25 mouse cellular contexts compared by ENCODE assay signal in the genomic region with DNA sequence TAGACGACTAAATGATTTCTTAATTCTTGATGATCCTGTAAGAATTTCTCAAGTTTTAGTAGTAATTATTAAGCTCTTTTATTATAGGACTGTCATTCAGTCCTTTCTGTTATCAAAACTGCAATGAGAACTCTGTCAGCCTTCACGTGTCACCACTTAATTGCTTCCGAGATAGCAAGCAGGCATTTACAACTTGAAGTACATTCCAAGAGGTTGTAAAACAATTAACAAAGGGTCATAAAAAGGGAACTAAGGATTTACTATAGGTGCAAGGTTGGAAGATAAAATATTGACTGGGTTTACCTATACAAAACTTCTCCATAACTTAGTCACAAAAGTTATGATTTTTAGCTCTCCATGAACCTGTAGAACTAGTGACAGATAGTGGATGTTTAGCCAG. TPM values are rescaled to one million over a fixed set of nuclear protein-coding genes. Genes with fewer than 3 reads are reported as not detected.
DNase-seq lines count a peak whose midpoint lies in the region; ATAC-seq and TF ChIP-seq lines count a peak whose summit lies in the region.
"Had no signal": no experiment of that assay in that cellular context is flagged by ENCODE, and none has a peak within 500 bp of the region (broad histone marks: within the 10 kb centered on the region; RNA-seq: fewer than 3 reads in every experiment).

No protein-coding gene starts in this region.

- no peak overlapping the region for H3K27ac ChIP-seq in intestine, embryonic 14.5 days (ENCODE audit: low read depth)
- H3K27ac ChIP-seq in intestine, embryonic 15.5 days, result no peak overlapping the region
- no peak overlapping the region for H3K27ac ChIP-seq in intestine, embryonic 16.5 days (ENCODE audit: low read length)
- H3K27ac ChIP-seq in intestine, postnatal 0 days (ENCODE audit: low read depth, low read length), result no peak overlapping the region
- no peak overlapping the region for H3K27ac ChIP-seq in hindbrain, embryonic 16.5 days (ENCODE audit: low read depth, low read length)
- no peak overlapping the region for H3K27ac ChIP-seq in kidney, embryonic 15.5 days
- no peak overlapping the region for H3K27ac ChIP-seq in left cerebral cortex, adult 2 months

- H3K9ac ChIP-seq in intestine, embryonic 14.5 days (ENCODE audit: low read length), result no peak overlapping the region
- no peak overlapping the region for H3K9ac ChIP-seq in intestine, embryonic 15.5 days
- no peak overlapping the region for H3K9ac ChIP-seq in intestine, embryonic 16.5 days (ENCODE audit: low read depth, low read length)
- no peak overlapping the region for H3K9ac ChIP-seq in intestine, postnatal 0 days (ENCODE audit: low read depth, low read length)
- H3K9ac ChIP-seq in hindbrain, embryonic 16.5 days (ENCODE audit: low read depth, low read length), result no peak overlapping the region
- H3K9ac ChIP-seq in kidney, embryonic 15.5 days, result no peak overlapping the region

- no peak for DNase-seq in intestine, embryonic 14.5 days (ENCODE audit: low spot score)
- DNase-seq in c-Kit-positive CD71-positive TER-119-positive erythroid progenitor cells, embryonic 14.5 days (ENCODE audit: low spot score), result no peak
- no peak for DNase-seq in left cerebral cortex, adult 2 months (ENCODE audit: extremely low spot score in 1 of 2, low spot score in 2 of 2)
- DNase-seq: adrenal gland, adult 2 months; adrenal gland, adult 8-10 months; adrenal gland, postnatal 10 days; adrenal gland, postnatal 14 days; adrenal gland, postnatal 25 days; adrenal gland, postnatal 36 days; B cell, adult 2 months; cerebellum, adult 11 months; cerebellum, adult 11-12 months; cerebellum, adult 18-20 months had no signal

- peak; percentile 72 for ATAC-seq in intestine, embryonic 14.5 days (replicated peaks; ENCODE audit: low FRiP score, low TSS enrichment, low read depth)
- ATAC-seq in intestine, embryonic 15.5 days, result peak; percentile 79
- ATAC-seq in intestine, embryonic 16.5 days, result peak; percentile 88
- ATAC-seq in intestine, postnatal 0 days, result peak; percentile 87
- no peak for ATAC-seq in hindbrain, embryonic 16.5 days
- no peak for ATAC-seq in kidney, embryonic 15.5 days (replicated peaks; ENCODE audit: low FRiP score)
- ATAC-seq: activated CD4-positive, CD25-positive, alpha-beta regulatory T cell, adult 4 months; CD4-positive, CD25-positive, alpha-beta regulatory T cell, adult 4 months; Patski had no signal

- no peak overlapping the region for H3K4me3 ChIP-seq in intestine, embryonic 14.5 days (ENCODE audit: low read depth, low read length)
- no peak overlapping the region for H3K4me3 ChIP-seq in intestine, embryonic 15.5 days (replicated peaks)
- H3K4me3 ChIP-seq in intestine, embryonic 16.5 days (ENCODE audit: low read length), result no peak overlapping the region
- no peak overlapping the region for H3K4me3 ChIP-seq in intestine, postnatal 0 days (ENCODE audit: low read depth, low read length)
- H3K4me3 ChIP-seq in hindbrain, embryonic 16.5 days (ENCODE audit: low read length), result no peak overlapping the region
- H3K4me3 ChIP-seq in kidney, embryonic 15.5 days (replicated peaks), result no peak overlapping the region
- H3K4me3 ChIP-seq in left cerebral cortex, adult 2 months, result no peak overlapping the region

- no peak overlapping the region for H3K4me2 ChIP-seq in intestine, embryonic 14.5 days (ENCODE audit: low read length)
- H3K4me2 ChIP-seq in intestine, embryonic 15.5 days (replicated peaks), result no peak overlapping the region
- no peak overlapping the region for H3K4me2 ChIP-seq in intestine, embryonic 16.5 days (ENCODE audit: low read depth, low read length)
- H3K4me2 ChIP-seq in intestine, postnatal 0 days (replicated peaks; ENCODE audit: low read depth), result no peak overlapping the region
- H3K4me2 ChIP-seq in hindbrain, embryonic 16.5 days (ENCODE audit: low read length), result no peak overlapping the region
- H3K4me2 ChIP-seq in kidney, embryonic 15.5 days, result no peak overlapping the region

- TF ChIP-seq CTCF in intestine, postnatal 0 days (IDR thresholded peaks at IDR 0.05; ENCODE audit: low read depth), result no peak
- TF ChIP-seq CTCF in left cerebral cortex, adult 2 months (IDR thresholded peaks at IDR 0.05), result no peak

- no peaks in the 10 kb centered on the region for H3K27me3 ChIP-seq in intestine, embryonic 14.5 days (replicated peaks; ENCODE audit: control insufficient read depth, insufficient read depth, low read length)
- no peaks in the 10 kb centered on the region for H3K27me3 ChIP-seq in intestine, embryonic 15.5 days (replicated peaks)
- H3K27me3 ChIP-seq in intestine, embryonic 16.5 days (replicated peaks; ENCODE audit: control insufficient read depth, insufficient read depth, low read length), result no peaks in the 10 kb centered on the region
- no peaks in the 10 kb centered on the region; the same call in 1 of the 2 replicates for H3K27me3 ChIP-seq in intestine, postnatal 0 days (replicated peaks; ENCODE audit: control insufficient read depth, insufficient read depth, low read length)
- H3K27me3 ChIP-seq in hindbrain, embryonic 16.5 days (replicated peaks; ENCODE audit: control insufficient read depth, insufficient read depth, low read length), result no peaks in the 10 kb centered on the region
- H3K27me3 ChIP-seq in kidney, embryonic 15.5 days, result no peaks in the 10 kb centered on the region
- H3K27me3 ChIP-seq: Patski had no signal

- H3K9me3 ChIP-seq in intestine, embryonic 14.5 days (ENCODE audit: control insufficient read depth, low read length), result peaks cover 11% of the 10 kb centered on the region
- H3K9me3 ChIP-seq in intestine, embryonic 15.5 days, result no peaks in the 10 kb centered on the region
- H3K9me3 ChIP-seq in intestine, embryonic 16.5 days (ENCODE audit: control insufficient read depth, low read length), result no peaks in the 10 kb centered on the region
- H3K9me3 ChIP-seq in intestine, postnatal 0 days (ENCODE audit: control insufficient read depth), result peaks cover 11% of the 10 kb centered on the region
- H3K9me3 ChIP-seq in hindbrain, embryonic 16.5 days (ENCODE audit: control insufficient read depth, low read length), result no peaks in the 10 kb centered on the region
- H3K9me3 ChIP-seq in kidney, embryonic 15.5 days (replicated peaks), result peaks cover 12% of the 10 kb centered on the region
- H3K9me3 ChIP-seq: G1E had no signal

- peaks cover 23% of the 10 kb centered on the region for H3K36me3 ChIP-seq in intestine, embryonic 14.5 days (ENCODE audit: control insufficient read depth, insufficient read depth, low read length)
- peaks cover 18% of the 10 kb centered on the region for H3K36me3 ChIP-seq in intestine, embryonic 15.5 days
- peaks cover 14% of the 10 kb centered on the region for H3K36me3 ChIP-seq in intestine, embryonic 16.5 days (ENCODE audit: control insufficient read depth, insufficient read depth, low read length)
- peaks cover 21% of the 10 kb centered on the region for H3K36me3 ChIP-seq in intestine, postnatal 0 days (ENCODE audit: control insufficient read depth, insufficient read depth)
- peaks cover 15% of the 10 kb centered on the region for H3K36me3 ChIP-seq in hindbrain, embryonic 16.5 days (ENCODE audit: control insufficient read depth, insufficient read depth, low read length)
- peaks cover 41% of the 10 kb centered on the region for H3K36me3 ChIP-seq in kidney, embryonic 15.5 days
- H3K36me3 ChIP-seq: G1E had no signal

- intact Hi-C loops in left cerebral cortex, adult 2 months (cut with DNase I), result no loop called here

- no peaks in the 10 kb centered on the region for H3K4me1 ChIP-seq in intestine, embryonic 14.5 days (replicated peaks; ENCODE audit: control insufficient read depth, insufficient read depth, low read length)
- H3K4me1 ChIP-seq in intestine, embryonic 15.5 days (replicated peaks), result no peaks in the 10 kb centered on the region
- no peaks in the 10 kb centered on the region for H3K4me1 ChIP-seq in intestine, embryonic 16.5 days (ENCODE audit: control insufficient read depth, insufficient read depth, low read length)
- H3K4me1 ChIP-seq in intestine, postnatal 0 days (replicated peaks; ENCODE audit: control insufficient read depth, insufficient read depth, low read length), result no peaks in the 10 kb centered on the region
- no peaks in the 10 kb centered on the region for H3K4me1 ChIP-seq in hindbrain, embryonic 16.5 days (ENCODE audit: control insufficient read depth, insufficient read depth, low read depth, low read length)
- H3K4me1 ChIP-seq in kidney, embryonic 15.5 days, result no peaks in the 10 kb centered on the region

- WGBS in intestine, embryonic 14.5 days, result 47% methylated on average over 3 of the region's 3 CpGs
- 53% methylated on average over 3 of the region's 3 CpGs for WGBS in intestine, embryonic 15.5 days
- WGBS in intestine, embryonic 16.5 days, result 53% methylated on average over 3 of the region's 3 CpGs
- WGBS in intestine, postnatal 0 days, result 28% methylated on average over 3 of the region's 3 CpGs
- 89% methylated on average over 3 of the region's 3 CpGs for WGBS in hindbrain, embryonic 16.5 days
- WGBS in kidney, embryonic 15.5 days, result 53% methylated on average over 3 of the region's 3 CpGs

RNA-seq across cellular contexts. Expression of a gene that starts 18.1 kb away (rescaled TPM):
- polyA plus RNA-seq in intestine, embryonic 14.5 days (2014; fragmentation: Nextera tagmentation; extraction: Ambion mirVana), result 9.1 and 12.8 TPM in 2 replicates
- polyA plus RNA-seq in intestine, embryonic 15.5 days (2015; fragmentation: Nextera tagmentation; extraction: Ambion mirVana), result 7.4 and 7.9 TPM in 2 replicates
- 6.7 and 8.2 TPM in 2 replicates for polyA plus RNA-seq in intestine, embryonic 16.5 days (2015; fragmentation: Nextera tagmentation; extraction: Ambion mirVana)
- polyA plus RNA-seq in intestine, postnatal 0 days (2015; fragmentation: Nextera tagmentation; extraction: Ambion mirVana), result 3.0 and 3.1 TPM in 2 replicates
- 4.2 and 4.5 TPM in 2 replicates for polyA plus RNA-seq in hindbrain, embryonic 16.5 days (2015; fragmentation: Nextera tagmentation; extraction: Ambion mirVana)
- 11.0 and 11.1 TPM in 2 replicates for polyA plus RNA-seq in kidney, embryonic 15.5 days (2015; fragmentation: Nextera tagmentation; extraction: Ambion mirVana)
- 10 to 100 TPM; 12.8 to 15.1 TPM for total RNA-seq in left cerebral cortex, adult 2 months (2021)
- total RNA-seq: CH12.LX, MEL had no signal

RNA-seq across cellular contexts. Expression of a gene that starts 18.3 kb away (rescaled TPM):
- polyA plus RNA-seq in intestine, embryonic 14.5 days (2014; fragmentation: Nextera tagmentation; extraction: Ambion mirVana), result 5.0 and 6.3 TPM in 2 replicates
- polyA plus RNA-seq in intestine, embryonic 15.5 days (2015; fragmentation: Nextera tagmentation; extraction: Ambion mirVana), result 3.8 TPM in 2 replicates
- 2.5 and 3.4 TPM in 2 replicates for polyA plus RNA-seq in intestine, embryonic 16.5 days (2015; fragmentation: Nextera tagmentation; extraction: Ambion mirVana)
- 0.37 and 0.72 TPM in 2 replicates for polyA plus RNA-seq in intestine, postnatal 0 days (2015; fragmentation: Nextera tagmentation; extraction: Ambion mirVana)
- polyA plus RNA-seq in hindbrain, embryonic 16.5 days (2015; fragmentation: Nextera tagmentation; extraction: Ambion mirVana), result 4.2 and 4.6 TPM in 2 replicates
- 5.7 and 6.8 TPM in 2 replicates for polyA plus RNA-seq in kidney, embryonic 15.5 days (2015; fragmentation: Nextera tagmentation; extraction: Ambion mirVana)
- 1 to 10 TPM; 2.7 to 4.5 TPM for total RNA-seq in left cerebral cortex, adult 2 months (2021)
- total RNA-seq: CH12.LX, MEL had no signal
- polyA plus RNA-seq: C2C12, G1E had no signal

RNA-seq across cellular contexts. Expression of a gene that starts 44.2 kb away (rescaled TPM):
- polyA plus RNA-seq in intestine, embryonic 14.5 days (2014; fragmentation: Nextera tagmentation; extraction: Ambion mirVana), result 4.4 and 5.6 TPM in 2 replicates
- 4.3 and 4.5 TPM in 2 replicates for polyA plus RNA-seq in intestine, embryonic 15.5 days (2015; fragmentation: Nextera tagmentation; extraction: Ambion mirVana)
- polyA plus RNA-seq in intestine, embryonic 16.5 days (2015; fragmentation: Nextera tagmentation; extraction: Ambion mirVana), result 3.7 TPM in 2 replicates
- polyA plus RNA-seq in intestine, postnatal 0 days (2015; fragmentation: Nextera tagmentation; extraction: Ambion mirVana), result 0.65 and 0.73 TPM in 2 replicates
- polyA plus RNA-seq in hindbrain, embryonic 16.5 days (2015; fragmentation: Nextera tagmentation; extraction: Ambion mirVana), result 4.2 and 4.9 TPM in 2 replicates
- polyA plus RNA-seq in kidney, embryonic 15.5 days (2015; fragmentation: Nextera tagmentation; extraction: Ambion mirVana), result 5.6 and 6.1 TPM in 2 replicates
- 10 to 100 TPM; 10.1 to 10.4 TPM for total RNA-seq in left cerebral cortex, adult 2 months (2021)
- total RNA-seq: CH12.LX, MEL had no signal

RNA-seq across cellular contexts. Expression of a gene that starts 59.2 kb away (rescaled TPM):
- polyA plus RNA-seq in intestine, embryonic 14.5 days (2014; fragmentation: Nextera tagmentation; extraction: Ambion mirVana), result 16.5 and 19.4 TPM in 2 replicates
- polyA plus RNA-seq in intestine, embryonic 15.5 days (2015; fragmentation: Nextera tagmentation; extraction: Ambion mirVana), result 12.7 and 15.2 TPM in 2 replicates
- polyA plus RNA-seq in intestine, embryonic 16.5 days (2015; fragmentation: Nextera tagmentation; extraction: Ambion mirVana), result 12.0 and 13.6 TPM in 2 replicates
- 7.9 and 8.0 TPM in 2 replicates for polyA plus RNA-seq in intestine, postnatal 0 days (2015; fragmentation: Nextera tagmentation; extraction: Ambion mirVana)
- 23.6 and 25.0 TPM in 2 replicates for polyA plus RNA-seq in hindbrain, embryonic 16.5 days (2015; fragmentation: Nextera tagmentation; extraction: Ambion mirVana)
- 17.9 and 18.3 TPM in 2 replicates for polyA plus RNA-seq in kidney, embryonic 15.5 days (2015; fragmentation: Nextera tagmentation; extraction: Ambion mirVana)
- total RNA-seq in left cerebral cortex, adult 2 months (2021), result 10 to 100 TPM; 22.0 to 23.1 TPM

Comparison
In these comparisons a context has a peak if more than half of its experiments do, and no peak if none do; other contexts are left out.
1. ATAC-seq: peak in intestine, embryonic 14.5 days (single experiment), intestine, embryonic 15.5 days (single experiment), intestine, embryonic 16.5 days (single experiment) and intestine, postnatal 0 days (single experiment); none in hindbrain, embryonic 16.5 days (single experiment) and kidney, embryonic 15.5 days (single experiment).